Mouse (Mus musculus) lung, postnatal 0 days (tissue): Measurements from ENCODE around the gene D930007J09Rik. TPM values are rescaled to one million over a fixed set of nuclear protein-coding genes. Genes with fewer than 3 reads are reported as not detected.

ENCODE experiments used
- ATAC-seq: fragments of 200-750 bp; cut with Nextera tagmentation; 2 replicates; pipeline ENCODE4 v1.8.0; 2017; ENCODE audit warnings: moderate library complexity
- DNase-seq: peaks from one replicate; pipeline ENCODE4 v3.0.0-alpha.2; 2016; ENCODE audit warnings: low spot score
- H3K27ac ChIP-seq: fragments of 300-500 bp; sonication (generic); 2 replicates; pipeline ENCODE4 v1.5.1; 2014; ENCODE audit warnings: antibody characterized with exemption, mild to moderate bottlenecking, low read length, mixed read lengths
- H3K27me3 ChIP-seq: fragments of 300-500 bp; sonication (generic); replicated peaks from 2 replicates; pipeline ENCODE4 v1.6.1; 2014; ENCODE audit warnings: low read length, mixed read lengths; ENCODE audit not compliant: insufficient read depth
- H3K36me3 ChIP-seq: fragments of 300-500 bp; sonication (generic); 2 replicates; pipeline ENCODE4 v1.6.1; 2014; ENCODE audit warnings: low read length, mixed read lengths; ENCODE audit not compliant: insufficient read depth
- H3K4me1 ChIP-seq: fragments of 300-500 bp; sonication (generic); 2 replicates; pipeline ENCODE4 v1.6.1; 2014; ENCODE audit warnings: antibody characterized with exemption, low read depth, low read length, mixed read lengths; ENCODE audit not compliant: insufficient read depth
- H3K4me2 ChIP-seq: fragments of 300-500 bp; sonication (generic); replicated peaks from 2 replicates; pipeline ENCODE4 v1.6.1; 2014; ENCODE audit warnings: low read depth, mild to moderate bottlenecking, low read length, moderate library complexity, mixed read lengths
- H3K4me3 ChIP-seq: fragments of 300-500 bp; sonication (generic); 2 replicates; pipeline ENCODE4 v1.5.1; 2014; ENCODE audit warnings: low read depth, low read length
- H3K9ac ChIP-seq: fragments of 300-500 bp; sonication (generic); replicated peaks from 2 replicates; pipeline ENCODE4 v1.6.1; 2014; ENCODE audit warnings: low read depth, mild to moderate bottlenecking
- H3K9me3 ChIP-seq: fragments of 300-500 bp; sonication (generic); 2 replicates; pipeline ENCODE4 v1.6.1; 2016; ENCODE audit warnings: low read length, mixed read lengths
- CTCF ChIP-seq: IDR thresholded peaks from 2 replicates; pipeline ENCODE4 v1.5.1; 2016; ENCODE audit warnings: antibody characterized with exemption, mild to moderate bottlenecking
- EP300 ChIP-seq: IDR thresholded peaks from 2 replicates; pipeline ENCODE4 v1.6.1; 2016; ENCODE audit warnings: antibody characterized with exemption, mild to moderate bottlenecking, control low read depth
- WGBS: fragments of 180-500 bp; shearing (Covaris S2); extraction: QIAGEN DNeasy Blood & Tissue Kit; methylation state at CpG from one replicate; pipeline ENCODE4 v1.1.7; 2014; 5-methylcytosine and 5-hydroxymethylcytosine counted together
- polyA plus RNA-seq: library from polyadenylated mRNA; unstranded; fragments of >200 nt; fragmentation: Nextera tagmentation; extraction: Ambion mirVana; gene quantifications from 2 replicates; pipeline ENCODE4 v1.2.1, GENCODE M21; 2015

D930007J09Rik gene
- polyA plus RNA-seq, 1 experiment from 2014 or later, result not detected

DNA sequence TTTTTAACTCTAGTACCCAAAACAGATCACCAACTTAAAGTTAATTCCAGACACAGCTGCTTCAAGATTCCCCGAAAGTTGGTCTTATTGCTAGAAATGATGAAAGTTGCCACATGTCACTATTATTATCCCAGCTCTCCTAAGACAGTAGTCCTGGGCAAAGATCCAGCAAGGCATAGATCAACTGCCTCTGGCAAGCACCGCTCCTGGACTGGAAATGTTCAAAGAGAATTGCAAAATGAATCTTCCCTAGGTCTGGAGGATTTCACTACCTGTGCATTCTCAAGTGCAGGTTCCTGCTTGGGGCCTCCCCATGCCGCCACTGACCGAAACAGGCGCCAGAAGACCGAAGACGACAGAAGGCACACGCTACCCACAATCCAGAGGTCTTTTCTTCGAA lies 26.8 kb downstream of the D930007J09Rik start:
- Histone ChIP-seq H3K27me3 (no peaks in the 10 kb centered on the region), H3K9ac (no peak overlapping the region), H3K4me2 (no peak overlapping the region), H3K4me1 (no peaks in the 10 kb centered on the region), H3K27ac (no peak overlapping the region), H3K9me3 (no peaks in the 10 kb centered on the region), H3K4me3 (no peak overlapping the region), H3K36me3 (no peaks in the 10 kb centered on the region)
- WGBS, result 87% methylated on average over 9 of the region's 9 CpGs
- ATAC-seq (no peak), DNase-seq (peak; percentile 16)
- TF ChIP-seq CTCF, result no peak
- TF ChIP-seq EP300, result no peak

DNA sequence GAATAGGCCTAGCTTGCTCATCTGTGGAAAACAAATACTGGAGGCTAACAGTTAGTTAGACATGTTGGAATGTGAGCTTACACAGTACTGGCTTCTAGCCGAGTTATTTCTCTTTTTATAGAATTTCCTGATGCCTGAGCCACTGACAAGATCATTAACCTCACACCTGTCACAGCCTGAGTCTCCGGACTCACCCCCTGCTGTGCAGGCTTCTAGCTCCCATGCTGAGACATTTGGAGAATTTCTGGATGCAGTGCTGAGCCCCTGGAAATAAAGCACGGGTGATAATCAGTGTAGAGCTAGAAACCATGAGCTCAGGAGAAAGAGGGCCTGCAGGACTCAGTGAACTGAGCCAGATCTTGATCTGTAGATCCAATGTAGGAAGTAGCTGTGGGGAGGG lies 32.7 kb downstream of the D930007J09Rik start:
- Histone ChIP-seq H3K36me3 (no peaks in the 10 kb centered on the region), H3K4me3 (no peak overlapping the region), H3K27ac (no peak overlapping the region), H3K9ac (no peak overlapping the region), H3K27me3 (no peaks in the 10 kb centered on the region), H3K4me2 (no peak overlapping the region), H3K9me3 (no peaks in the 10 kb centered on the region), H3K4me1 (no peaks in the 10 kb centered on the region)
- ATAC-seq (no peak), DNase-seq (no peak)
- WGBS, result 17% methylated on average over 3 of the region's 3 CpGs
- TF ChIP-seq CTCF (no peak), EP300 (no peak)

DNA sequence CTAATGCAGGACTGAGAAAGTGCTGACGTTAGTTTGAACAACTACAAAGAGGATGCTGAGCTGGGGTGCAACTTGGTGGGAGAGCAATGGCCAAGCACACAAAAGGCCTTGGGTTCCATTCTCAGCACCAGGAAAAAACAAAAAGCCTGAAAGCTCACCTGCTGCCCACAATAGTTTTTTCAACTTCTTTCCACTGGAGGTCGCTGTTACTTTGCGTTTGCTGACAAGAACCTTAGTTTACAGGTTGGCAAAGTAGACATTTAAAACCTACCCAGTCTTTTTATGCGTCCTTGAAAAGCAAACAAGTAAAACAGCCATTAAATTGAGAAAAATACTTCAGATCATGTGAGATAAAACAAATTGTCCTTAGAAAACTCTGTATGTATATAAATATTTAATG lies 34.5 kb downstream of the D930007J09Rik start:
- Histone ChIP-seq H3K27me3 (no peaks in the 10 kb centered on the region), H3K9ac (no peak overlapping the region), H3K27ac (no peak overlapping the region), H3K36me3 (no peaks in the 10 kb centered on the region), H3K4me2 (no peak overlapping the region), H3K4me3 (no peak overlapping the region), H3K4me1 (no peaks in the 10 kb centered on the region), H3K9me3 (no peaks in the 10 kb centered on the region)
- TF ChIP-seq EP300, result no peak
- TF ChIP-seq CTCF, result peak; percentile 66
- no peak for ATAC-seq
- peak; percentile 56 for DNase-seq
- WGBS, result 12% methylated on average over 4 of the region's 4 CpGs

DNA sequence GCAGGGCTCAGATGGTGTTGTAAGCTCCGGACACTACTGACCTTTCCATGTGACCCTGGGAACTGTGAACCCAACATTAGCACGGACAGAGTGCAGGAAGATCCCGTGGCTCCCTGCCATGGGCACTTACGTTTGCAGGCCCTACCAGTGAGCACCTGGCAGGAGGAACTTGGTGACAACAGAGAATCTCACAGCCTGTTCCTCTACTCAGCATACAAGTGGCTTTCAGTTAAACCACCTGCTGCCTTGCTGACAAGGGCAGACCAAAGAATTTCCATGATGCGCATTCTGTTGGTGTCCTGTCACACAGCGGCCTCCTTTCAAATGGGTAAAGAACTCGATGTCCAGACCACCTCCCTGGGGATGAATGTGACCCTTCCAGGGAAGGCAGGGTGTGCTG lies 38.2 kb downstream of the D930007J09Rik start:
- Histone ChIP-seq H3K9ac (no peak overlapping the region), H3K27me3 (no peaks in the 10 kb centered on the region), H3K4me2 (no peak overlapping the region), H3K4me3 (no peak overlapping the region), H3K36me3 (no peaks in the 10 kb centered on the region), H3K4me1 (no peaks in the 10 kb centered on the region), H3K9me3 (no peaks in the 10 kb centered on the region), H3K27ac (no peak overlapping the region)
- WGBS, result 29% methylated on average over 7 of the region's 7 CpGs
- peak; percentile 17; the same call in 1 of the 2 replicates for ATAC-seq
- TF ChIP-seq EP300 (no peak), CTCF (no peak)
- DNase-seq, result no peak

DNA sequence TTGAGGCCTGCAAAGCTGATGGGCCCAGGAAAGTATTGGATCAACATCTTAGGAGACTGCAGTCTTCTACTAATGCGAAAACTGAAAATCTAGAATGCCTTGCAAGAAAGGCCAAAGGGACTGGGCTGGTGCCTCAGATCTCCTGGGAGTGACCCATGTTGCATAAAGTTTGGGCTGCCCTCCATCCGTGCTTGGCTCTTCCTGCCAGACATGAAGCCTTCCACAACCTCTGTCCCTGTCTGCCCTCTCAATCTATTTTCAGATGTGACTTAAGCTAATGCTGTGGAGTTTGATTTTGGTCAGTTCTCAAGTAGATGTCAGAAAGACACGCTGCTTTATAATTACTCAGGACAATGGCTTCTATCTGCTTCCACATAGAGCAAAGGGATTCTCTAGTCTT lies 39.5 kb downstream of the D930007J09Rik start:
- 74% methylated on average over 3 of the region's 3 CpGs for WGBS
- no peaks in the 10 kb centered on the region for H3K36me3 ChIP-seq
- ATAC-seq (no peak), DNase-seq (no peak)
- H3K4me3 ChIP-seq, result no peak overlapping the region
- H3K9me3 ChIP-seq, result no peaks in the 10 kb centered on the region
- no peak overlapping the region for H3K4me2 ChIP-seq
- no peak for TF ChIP-seq CTCF
- TF ChIP-seq EP300, result no peak
- H3K9ac ChIP-seq, result no peak overlapping the region
- no peaks in the 10 kb centered on the region for H3K27me3 ChIP-seq
- H3K27ac ChIP-seq, result no peak overlapping the region
- no peaks in the 10 kb centered on the region for H3K4me1 ChIP-seq

DNA sequence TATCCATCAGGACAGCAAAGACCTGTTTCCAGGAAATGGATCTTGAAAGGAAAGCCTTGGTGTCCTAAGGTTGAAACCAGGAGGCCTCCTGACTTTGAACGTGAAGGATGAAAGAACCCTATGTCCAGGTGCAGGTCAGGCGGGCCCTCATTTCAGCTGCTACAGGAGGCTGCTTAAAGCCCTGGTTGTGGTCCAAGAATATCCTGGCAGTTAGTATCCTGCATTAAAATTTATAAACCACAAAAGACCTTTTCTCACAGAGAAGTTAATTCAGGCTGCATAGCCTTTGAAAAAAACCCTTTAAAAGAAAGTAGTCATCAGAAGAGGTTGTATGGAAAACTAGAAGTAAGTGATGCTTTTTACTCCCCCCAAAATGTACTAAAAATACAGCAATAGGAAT lies 41.9 kb downstream of the D930007J09Rik start:
- no peaks in the 10 kb centered on the region for H3K4me1 ChIP-seq

DNA sequence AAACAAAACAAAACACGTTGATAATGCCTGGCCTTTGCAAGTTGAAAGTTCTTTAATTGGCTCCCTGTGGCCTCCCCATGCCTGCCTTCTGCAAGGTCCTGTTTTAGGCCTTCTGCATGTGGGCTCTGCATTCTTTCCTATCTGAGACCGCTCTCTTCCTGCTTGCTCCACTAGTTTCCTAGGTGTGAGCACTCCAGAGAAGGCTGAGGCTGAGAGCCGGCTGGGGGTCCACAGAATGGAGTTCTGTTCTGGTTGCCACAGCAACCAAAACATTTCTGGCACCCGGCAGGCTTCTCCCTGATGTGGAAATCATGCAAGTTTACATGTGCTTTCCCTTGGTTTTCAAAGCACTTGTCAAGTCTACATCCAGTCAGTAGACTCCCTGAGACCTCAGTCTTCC lies 43.6 kb downstream of the D930007J09Rik start:
- Histone ChIP-seq H3K4me1 (no peaks in the 10 kb centered on the region), H3K9ac (no peak overlapping the region), H3K36me3 (no peaks in the 10 kb centered on the region), H3K4me3 (no peak overlapping the region), H3K27me3 (no peaks in the 10 kb centered on the region), H3K27ac (no peak overlapping the region), H3K4me2 (no peak overlapping the region), H3K9me3 (no peaks in the 10 kb centered on the region)
- ATAC-seq (no peak), DNase-seq (no peak)
- TF ChIP-seq EP300 (no peak), CTCF (no peak)
- 20% methylated on average over 4 of the region's 4 CpGs for WGBS

More for the DNA sequence above, 41.9 kb downstream of the D930007J09Rik start:
- ATAC-seq (no peak), DNase-seq (no peak)
- Histone ChIP-seq H3K4me3 (no peak overlapping the region), H3K9ac (no peak overlapping the region), H3K4me2 (no peak overlapping the region), H3K27me3 (no peaks in the 10 kb centered on the region), H3K27ac (no peak overlapping the region), H3K9me3 (no peaks in the 10 kb centered on the region), H3K36me3 (no peaks in the 10 kb centered on the region)
- 78% methylated on average over 2 of the region's 2 CpGs for WGBS
- no peak for TF ChIP-seq CTCF
- no peak for TF ChIP-seq EP300

Other genes with a start within 250 kb of the D930007J09Rik start
- 0.02 TPM in 1 of 2 replicates, not detected in the other for gene Mylk4, start 18.9 kb downstream of the D930007J09Rik start, polyA plus RNA-seq
- 16.3 and 18.9 TPM in 2 replicates for gene Wrnip1, start 811 bp downstream of the D930007J09Rik start, polyA plus RNA-seq
- 32.0 and 33.2 TPM in 2 replicates for gene Serpinb1a, start 48.3 kb upstream of the D930007J09Rik start, polyA plus RNA-seq
- 0.07 and 0.11 TPM in 2 replicates for gene Serpinb1c, start 95.4 kb upstream of the D930007J09Rik start, polyA plus RNA-seq
- gene Serpinb6b, start 162.4 kb upstream of the D930007J09Rik start, polyA plus RNA-seq, result 232 and 253 TPM in 2 replicates
- 75.2 and 83.1 TPM in 2 replicates for gene Serpinb9, start 200.4 kb upstream of the D930007J09Rik start, polyA plus RNA-seq
- gene Serpinb9b, start 224.6 kb upstream of the D930007J09Rik start, polyA plus RNA-seq, result 1.9 and 3.1 TPM in 2 replicates